Mouse (Mus musculus): Measurements from ENCODE around the gene Ccdc185.

Ccdc185 gene

DNA sequence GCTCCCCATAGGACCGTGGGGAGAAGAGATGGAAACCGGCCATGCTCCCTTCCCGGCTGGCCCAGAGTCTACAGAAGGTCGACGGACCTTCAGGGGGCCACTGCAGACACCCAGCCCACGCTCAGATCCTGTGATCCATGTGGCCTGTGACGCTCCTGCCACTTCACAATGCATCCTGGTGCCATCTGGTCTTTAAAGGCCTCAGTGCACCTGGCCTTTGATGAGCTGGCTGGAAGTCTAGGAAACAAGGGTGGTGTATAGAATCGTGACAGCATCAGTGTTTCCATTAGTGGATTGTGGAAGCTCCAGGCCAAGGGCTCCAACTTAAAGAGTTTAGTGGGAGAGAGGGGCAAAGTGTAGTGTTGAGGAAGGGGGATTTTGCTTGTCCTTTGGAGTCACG lies at the start of gene Ccdc185:
TSS of gene Ccdc185 (minus strand) at position 101 of the 400 bp plus-strand sequence.
- DNase-seq = no peak

DNA sequence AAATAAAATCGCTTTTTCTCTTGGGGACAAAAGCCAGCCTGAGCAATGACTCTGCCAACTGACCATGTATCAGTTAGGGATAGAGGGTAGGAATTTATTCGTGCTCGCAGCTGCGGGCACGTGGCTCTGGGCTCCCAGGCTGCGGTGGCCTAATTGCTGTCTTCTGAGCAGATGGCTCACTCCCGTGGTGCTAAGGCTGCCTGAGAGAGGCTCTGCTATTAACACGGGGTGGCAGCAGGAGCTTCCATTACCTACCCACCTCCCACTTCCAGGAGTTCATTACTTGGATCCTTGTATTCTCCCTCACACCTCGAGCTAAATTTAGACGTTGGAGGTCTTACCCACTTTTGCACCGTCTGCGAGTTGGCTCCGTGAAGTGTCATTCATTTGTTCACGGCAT lies 48.1 kb upstream of the Ccdc185 start:
- DNase-seq = no peak

DNA sequence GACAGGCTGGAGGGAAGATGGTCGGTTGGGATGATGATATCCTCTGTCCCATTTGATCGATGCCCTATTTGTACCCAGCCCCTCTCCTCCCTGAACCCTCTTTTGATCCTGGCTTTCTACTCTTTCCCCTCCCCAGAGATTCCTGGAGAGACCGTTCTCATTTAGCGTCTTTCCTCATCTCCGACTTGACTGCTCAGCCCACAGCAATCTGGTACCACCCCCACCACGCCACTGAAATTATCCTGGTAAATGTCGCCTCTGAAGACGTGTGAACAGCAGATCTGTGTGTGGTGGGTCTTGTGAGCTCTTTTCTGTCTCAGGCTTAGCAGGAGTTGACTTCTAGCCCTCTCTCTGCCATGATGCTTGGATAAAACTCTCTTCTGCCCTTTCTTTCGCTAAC lies 45.6 kb upstream of the Ccdc185 start:
- no peak for DNase-seq

DNA sequence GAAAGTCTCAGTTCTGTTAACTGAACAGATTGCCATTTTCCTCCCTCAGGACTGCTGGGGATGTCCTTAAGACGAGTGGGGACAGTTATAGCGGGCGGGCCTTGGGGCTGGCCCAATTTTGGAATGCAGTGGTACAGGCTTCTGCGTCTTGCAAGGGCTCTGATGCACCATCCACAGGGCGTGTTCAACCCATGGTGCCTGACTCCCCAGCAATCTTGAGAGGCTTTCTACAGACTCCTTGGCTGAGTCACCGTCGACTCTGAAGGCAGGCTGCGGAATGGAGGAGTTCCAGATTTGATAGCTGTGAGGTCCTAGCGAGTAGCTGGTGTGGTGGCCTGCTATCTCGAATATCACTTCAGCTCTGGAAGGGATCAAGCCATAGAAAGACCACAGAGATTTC lies 45.2 kb upstream of the Ccdc185 start:
- DNase-seq = no peak

DNA sequence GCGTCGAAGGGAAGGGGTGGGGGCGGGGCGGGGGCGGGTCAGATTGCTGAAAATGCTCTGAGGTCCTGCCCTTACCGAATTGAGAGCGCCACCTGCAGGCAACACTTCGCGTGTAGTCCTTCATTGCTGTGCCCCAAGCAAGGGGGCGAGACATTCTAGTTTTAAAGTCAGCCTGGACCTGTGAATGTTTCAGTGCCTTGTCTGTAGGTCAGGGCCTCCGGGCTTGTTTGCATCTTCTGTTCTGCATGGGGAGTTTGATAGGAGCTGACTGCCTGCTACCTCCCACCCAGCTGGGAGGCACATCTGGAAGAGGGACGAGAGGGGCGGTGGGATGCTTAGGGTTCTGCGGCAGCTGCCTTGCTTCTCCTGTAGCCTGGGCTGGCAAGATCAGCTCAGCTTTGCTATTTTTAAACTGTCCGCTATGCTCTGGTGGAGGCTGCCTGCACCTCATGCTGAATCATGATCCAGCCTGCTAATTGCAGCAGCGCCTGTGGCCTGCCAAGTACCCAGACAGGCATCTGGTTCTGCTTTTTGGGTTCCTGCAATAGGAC lies 43.6 kb upstream of the Ccdc185 start:
- peak; percentile 86 for DNase-seq

DNA sequence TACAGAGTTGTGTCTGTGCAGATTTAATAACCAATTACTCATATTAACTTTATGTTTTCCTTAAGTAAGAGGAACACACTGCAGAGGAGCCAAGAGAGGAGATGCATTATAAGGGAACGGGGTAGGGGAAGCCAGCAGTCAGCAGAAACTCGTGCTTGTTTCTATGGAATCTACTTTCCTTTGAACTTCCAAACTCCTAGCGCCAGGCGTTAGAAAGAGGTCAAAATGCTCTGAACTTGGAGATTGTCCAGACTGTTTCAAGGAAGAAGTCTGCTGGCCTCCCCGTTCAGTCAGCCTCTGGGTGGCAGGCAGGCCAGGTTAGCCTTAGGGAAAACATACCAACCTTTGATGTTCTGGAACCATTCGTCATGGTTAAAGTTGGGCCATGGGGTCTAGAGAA lies 39.9 kb upstream of the Ccdc185 start:
- no peak for DNase-seq

DNA sequence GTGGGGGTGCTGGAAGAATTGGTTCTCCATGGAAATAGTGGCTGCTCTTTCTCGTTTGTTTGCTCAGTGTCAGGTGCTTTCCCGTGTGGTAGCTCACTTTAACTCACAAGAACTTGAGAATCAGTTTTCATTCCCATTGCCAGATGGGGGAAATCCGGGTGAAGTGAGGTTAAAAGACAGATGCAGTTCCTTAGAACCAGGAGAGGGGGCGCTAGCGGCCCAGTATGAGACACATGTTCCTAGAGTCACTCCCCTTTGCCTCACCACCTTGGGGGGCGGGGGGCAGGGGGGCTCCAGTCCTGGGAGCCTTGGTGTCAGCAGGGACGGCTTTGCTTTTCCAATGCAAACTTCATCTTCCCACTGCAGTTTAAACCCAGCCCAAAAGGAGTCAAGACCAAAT lies 38.0 kb upstream of the Ccdc185 start:
- DNase-seq = no peak

DNA sequence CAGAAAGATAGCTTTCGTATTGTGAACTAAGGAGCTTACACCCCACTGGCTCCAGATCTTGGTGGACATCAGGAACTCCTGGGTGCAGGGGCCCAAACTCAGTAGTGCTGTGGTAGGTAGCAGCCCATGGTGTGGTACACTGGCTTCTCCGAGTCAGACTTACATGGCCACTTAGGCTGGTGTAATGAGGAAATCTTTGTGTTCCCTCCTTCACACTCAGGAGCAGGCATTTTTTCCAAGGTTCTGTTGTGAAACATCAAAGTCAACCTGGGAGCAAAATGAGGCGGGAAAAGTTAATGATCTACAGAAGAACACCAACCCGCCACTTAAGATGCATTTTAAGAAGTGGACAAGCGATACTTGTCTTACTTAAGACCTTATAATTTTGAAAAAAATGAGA lies 36.5 kb upstream of the Ccdc185 start:
- DNase-seq = no peak

DNA sequence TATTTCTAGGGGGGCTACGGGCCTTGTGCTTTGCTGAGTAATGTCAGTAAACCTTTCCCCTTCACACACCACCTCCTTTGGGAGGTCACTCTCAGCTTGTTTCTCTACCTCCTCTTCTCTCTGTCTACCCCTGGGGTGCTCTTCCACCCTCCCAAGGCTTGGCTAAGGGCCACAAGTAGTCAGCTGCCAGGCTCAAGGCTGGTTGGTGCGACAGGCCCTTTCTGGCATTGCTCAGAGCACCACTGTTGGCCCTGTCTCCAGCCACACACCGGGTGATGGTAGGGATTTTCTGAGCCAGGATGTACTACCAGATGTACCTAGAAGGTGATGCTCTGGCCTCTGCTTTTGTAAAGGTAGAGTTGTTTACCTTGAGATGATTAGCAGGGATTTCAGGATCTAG lies 35.8 kb upstream of the Ccdc185 start:
- DNase-seq = no peak

DNA sequence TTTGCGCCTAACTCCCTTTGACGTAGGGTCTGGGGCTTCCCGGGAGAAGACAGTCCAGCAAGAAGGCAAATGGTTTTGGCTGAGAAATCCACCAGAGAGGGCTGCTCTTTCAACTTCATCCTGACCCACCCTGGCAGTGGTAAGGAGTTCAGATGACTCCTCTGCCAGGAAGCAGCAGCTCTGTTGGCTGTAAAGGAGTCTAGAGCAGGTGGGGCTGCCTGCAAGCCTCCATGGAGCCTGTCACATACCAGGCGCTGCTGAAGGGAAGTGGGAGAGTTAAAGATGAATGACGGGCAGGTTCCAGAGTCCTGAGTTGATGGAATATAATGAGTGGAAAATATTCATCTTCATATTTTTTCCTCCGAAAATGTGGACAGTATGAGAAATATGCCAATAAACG lies 34.8 kb upstream of the Ccdc185 start:
- no peak for DNase-seq

DNA sequence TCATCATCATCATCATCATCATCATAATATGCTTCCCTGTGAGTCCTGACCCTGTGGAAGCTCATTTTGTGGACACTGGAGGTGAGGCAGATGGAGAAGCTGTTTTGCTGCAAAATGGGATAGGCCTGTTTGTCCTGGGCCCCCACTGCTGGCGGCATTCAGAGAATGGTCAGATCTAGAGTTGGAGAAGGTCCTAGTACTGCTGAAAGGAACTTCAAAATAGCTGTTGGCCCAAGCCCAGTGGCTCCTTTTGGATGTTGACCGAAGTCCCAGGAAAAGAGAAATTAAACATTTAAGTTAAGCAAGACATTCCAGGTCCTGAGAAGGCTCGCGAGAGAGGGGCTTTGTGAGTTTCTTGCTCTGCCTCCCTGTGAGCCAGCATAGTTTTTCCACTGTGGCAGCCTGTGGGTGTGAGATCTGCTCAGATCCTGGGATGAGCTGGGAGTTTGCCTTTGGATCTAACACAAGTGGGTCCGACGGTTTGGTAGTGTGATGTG lies 30.1 kb upstream of the Ccdc185 start:
- DNase-seq = no peak

DNA sequence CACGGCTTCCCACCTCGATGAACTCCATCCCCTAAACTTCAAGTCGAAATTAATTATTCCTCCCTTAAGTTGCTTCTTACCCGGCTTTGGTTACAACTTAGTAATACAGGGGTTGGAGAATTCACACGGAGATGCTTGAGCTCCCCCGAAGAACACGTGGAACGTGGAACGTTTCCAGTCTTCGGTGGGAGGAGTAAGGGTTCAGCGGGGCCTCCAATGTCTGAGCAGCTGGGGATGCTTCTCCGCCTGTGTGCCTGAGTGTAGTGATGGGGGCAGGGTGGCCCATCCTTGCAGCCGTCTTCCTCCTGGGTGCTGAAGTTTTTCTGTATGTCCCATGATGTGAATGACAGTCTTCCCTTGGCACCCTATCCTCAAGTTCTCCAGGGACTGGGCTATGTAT lies 29.2 kb upstream of the Ccdc185 start:
- DNase-seq = no peak

DNA sequence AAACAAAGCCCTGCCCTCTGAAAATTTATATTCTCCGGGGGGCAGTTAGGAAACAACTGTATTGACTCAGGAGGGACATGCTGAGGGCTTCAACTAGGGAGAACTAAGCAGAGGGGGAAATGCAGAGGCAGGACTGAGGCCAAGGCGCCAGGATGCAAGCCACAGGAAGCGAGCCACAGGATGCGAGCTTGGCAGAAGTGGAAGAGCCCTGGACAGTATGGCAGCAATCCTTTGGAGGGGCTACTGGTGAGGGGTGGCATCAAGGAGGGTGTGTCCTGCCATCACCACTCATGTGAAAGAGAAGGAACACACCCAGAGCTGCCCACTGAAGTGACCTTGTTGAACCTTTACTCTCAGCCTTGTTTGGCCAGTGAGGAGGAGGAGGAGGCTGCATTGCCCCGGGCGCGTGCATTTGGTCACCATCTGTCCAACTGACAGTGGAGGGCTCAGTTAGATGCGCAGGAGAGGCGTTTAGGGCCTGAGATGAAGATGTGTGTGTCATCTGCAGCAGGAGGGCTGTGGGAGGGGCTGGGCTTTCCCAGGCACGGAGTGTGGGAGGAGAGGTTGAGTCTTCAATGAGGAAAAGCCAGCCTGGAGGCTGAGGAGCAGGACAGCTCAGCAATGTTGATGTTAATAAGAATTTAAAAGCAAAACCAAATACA lies 27.9 kb upstream of the Ccdc185 start:
- DNase-seq = no peak

DNA sequence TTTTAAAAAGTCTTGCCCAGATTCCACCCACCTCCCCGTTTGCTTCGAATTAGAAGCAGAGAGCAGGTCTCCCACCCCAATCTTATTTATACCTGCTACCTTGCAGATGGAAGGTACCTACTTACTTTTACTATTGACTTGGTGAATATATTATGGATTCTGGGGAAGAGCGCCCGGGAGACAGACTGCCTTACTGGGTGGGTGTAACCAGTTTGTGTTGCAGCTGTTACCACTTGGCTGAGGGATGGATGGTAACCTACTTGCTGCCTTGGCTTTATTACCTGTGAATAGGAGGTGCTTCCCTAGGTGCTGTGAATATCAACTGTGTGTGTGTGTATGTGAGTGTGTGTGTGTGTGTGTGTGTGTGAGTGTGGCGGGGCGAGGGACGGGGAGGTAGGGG lies 26.6 kb upstream of the Ccdc185 start:
- DNase-seq = no peak

DNA sequence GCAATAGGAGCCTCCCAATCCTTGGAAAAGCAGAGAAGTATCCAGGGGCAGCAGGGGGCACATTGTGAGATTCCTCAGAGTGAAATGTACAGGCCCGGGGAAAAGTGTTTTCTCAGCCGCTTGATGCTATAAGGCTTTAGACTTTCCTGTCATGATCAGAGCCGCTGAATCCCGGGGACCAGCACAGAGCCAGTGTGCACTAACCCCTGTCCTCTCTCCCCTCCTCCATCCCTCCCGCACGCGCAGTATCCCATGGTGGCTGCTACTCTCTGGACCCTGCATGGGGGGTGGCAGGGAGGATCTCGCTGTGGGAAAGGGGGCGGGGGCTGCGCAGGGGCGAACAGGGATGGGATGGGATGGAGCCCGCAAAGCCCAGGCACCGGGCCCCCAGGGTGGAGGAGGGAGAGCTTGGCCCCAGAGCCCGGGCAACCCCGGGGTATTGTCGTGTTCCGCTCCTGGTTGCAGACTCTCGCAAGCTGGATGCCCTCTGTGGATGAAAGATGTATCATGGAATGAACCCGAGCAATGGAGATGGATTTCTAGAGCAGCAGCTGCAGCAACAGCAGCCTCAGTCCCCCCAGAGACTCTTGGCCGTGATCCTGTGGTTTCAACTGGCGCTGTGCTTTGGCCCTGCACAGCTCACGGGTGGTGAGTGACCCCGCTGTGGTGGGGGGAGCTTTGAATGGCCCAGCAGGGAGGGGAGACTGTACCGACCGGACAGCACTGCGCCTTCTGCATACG lies 15.7 kb upstream of the Ccdc185 start:
- peak; percentile 62 for DNase-seq

DNA sequence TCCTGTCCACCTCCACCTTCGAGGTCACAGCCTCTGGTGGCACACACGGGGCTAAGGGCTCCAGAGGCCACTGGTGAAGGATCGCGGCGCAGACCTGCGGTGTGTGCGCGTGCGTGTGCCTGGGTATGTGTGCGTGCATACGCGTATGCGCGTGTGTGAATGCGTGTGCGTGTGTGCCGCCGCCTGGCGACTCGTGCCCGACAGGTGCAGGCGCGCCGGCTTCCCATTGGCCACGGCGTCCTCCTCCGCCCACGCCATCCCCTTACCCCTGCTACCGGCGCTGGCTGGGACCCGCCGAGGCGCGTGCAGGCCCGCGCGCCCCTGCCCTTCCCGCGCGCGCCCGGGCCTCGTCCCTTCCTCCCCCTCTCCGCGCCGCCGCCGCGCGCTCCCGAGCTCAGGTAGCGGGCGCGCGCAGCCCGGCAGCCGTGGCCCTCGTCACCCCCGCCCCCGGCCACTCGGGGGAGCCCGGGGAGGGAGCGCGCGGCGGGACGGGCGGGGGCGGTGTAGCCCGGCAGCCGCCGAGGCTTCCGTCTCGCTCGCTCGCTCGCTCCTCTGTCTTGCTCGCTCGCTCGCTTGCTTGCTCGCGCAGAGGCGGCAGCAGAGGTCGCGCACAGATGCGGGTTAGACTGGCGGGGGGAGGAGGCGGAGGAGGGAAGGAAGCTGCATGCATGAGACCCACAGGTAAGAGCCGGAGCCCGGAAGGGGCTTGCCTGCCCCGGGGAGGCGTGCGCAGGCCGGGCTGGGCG lies 14.9 kb upstream of the Ccdc185 start, which contains the start of gene Susd4:
TSS of gene Susd4 (plus strand) at position 145 of the 746 bp plus-strand sequence.
- DNase-seq = peak; percentile 92

DNA sequence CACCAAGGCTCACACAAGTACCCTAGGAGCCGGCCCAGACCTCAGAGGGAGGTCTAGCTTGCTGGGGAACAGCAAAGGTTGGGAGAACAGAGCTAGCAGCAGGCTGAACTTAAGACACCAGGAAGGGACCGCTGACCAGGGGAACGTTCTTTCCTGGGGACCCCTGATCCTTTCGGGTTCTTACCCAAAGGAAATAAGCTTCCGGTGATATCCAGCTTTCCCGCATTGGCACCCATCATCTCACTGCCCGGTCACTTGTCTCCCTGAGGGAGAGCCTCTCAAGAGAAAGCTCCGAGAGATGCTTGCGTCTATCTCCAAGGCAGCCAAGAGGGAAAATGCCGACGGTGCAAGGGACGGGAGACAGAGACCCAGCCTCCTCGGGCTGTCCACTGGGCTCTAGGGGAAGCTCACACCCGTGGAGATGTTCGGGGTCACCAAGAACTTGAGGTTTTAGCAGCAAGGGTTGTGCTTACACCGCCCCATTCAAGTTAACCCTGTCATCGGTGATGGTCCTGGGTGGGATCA lies 14.3 kb upstream of the Ccdc185 start:
- peak; percentile 21 for DNase-seq

DNA sequence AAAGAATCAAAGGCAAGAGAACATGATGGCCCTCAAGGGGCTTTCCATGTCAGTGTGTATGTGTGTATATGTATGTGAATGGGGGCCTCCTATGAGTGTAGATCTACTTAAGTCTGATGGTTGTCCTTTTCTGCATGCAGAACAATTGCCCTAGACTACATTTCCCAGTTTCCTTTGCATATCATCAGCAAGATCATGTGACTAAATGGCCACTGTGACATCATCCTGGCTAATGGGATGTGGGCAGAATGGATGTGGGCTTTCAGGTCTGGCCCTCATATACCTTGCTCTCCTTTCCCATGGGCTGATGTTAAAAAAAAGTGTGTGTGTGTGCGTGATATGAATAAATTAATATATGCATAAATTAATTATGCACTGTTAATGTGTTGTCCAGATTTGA lies 9.8 kb upstream of the Ccdc185 start:
- no peak for DNase-seq

DNA sequence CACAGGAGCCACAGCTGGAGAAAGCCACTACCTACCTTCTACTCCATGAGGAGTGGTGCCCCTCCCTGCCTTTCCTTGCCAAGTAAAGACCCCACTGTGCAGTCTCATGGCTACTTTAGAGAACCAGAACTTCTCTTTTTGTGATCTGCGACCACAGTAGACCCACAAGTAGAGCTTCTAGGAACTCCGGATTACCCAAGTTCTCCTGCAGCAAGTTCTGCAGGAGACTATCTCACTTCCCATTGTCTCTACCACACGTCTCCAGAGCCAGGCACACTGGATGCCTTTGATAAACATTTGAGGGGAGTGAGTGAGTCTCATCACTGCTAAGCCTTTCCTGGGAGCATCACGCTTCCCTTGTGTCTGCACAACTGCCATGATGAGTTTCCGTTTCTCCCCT lies 5.9 kb upstream of the Ccdc185 start:
- no peak for DNase-seq

DNA sequence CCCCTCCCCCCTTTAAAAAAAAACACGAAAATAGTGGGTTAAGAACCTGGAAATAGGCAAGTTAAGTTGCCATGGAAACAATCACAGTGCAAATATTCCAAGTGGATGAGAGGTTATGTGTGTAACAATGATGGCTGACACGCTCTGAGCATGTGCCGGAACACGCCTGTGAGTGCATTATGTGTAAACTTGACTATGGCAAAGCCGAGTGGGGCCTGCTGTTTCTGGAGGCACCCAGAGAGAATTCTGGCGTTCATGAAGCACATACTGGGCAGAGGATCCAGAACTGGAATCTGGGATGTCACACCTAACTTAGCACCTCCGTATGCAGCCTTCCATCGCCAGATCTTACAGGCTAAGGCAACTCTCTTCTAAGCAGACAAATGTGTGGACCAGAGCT lies 4.7 kb upstream of the Ccdc185 start:
- DNase-seq = no peak

DNA sequence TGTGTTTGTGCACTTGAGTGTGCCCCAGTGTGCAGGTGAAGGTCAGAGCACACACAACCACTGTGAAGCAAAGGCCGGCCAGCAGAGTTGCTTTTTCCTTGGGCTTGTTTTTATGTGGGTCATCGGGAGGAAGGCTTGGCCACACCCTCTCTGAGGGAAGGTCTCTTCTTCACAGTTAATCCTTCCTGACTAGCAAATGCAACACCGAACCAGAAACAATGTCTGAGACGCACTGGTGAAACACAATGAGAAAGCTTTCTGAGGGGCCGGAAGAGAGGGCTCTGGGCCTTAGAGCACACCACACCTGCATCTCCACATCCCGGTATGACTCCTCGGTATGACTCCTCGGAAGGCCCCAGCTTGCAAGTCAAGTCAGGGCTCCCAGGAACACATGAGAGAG lies 2.3 kb upstream of the Ccdc185 start:
- no peak for DNase-seq

DNA sequence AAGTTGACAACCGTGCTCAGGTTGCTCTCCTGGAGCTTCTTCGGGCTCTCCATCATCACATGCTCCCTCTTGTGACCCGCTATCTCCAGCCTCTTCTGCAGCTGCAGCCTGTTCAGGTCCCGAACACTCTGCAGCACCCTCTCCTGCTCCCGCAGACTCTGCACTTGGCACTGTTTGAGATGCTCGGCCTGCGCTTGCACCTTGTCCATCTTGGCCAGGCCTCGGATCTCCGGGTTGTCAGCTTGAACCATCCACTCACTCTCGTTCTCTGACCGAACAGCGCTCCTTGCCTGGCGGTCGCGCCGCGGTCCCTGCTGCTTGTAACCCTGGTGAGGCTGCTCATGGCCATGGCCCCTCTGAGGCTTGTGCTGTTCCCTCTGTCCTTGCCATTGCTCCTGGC lies 1.1 kb downstream of the Ccdc185 start:
- DNase-seq = no peak

DNA sequence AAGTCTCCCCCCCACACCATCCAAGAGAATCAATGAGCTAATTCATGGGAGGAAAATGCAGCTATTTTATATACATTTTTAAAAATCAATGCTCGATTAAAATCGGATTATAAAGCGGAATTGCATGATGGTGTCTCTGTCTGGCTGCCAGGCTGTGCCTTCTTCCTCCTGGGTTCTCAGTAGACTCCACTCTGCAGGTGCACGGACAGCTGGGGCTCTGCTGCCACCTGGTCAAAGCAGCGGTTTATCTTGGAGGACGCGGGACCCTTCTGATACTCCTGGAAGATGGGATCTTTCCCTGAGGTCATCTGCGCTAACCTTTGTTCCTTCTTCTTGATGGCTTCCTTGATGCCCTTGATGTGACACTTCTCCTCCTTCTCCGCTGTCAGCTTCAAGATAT lies 1.9 kb downstream of the Ccdc185 start:
- no peak for DNase-seq

Measured in embryo, embryonic 11 days (tissue).